Comparison of ENCODE assay signal across 8 mouse cellular contexts in genomic region chr12:110850929-110851256, GRCm38 (mm10). TPM values are rescaled to one million over a fixed set of nuclear protein-coding genes. Genes with fewer than 3 reads are reported as not detected.
A peak's percentile ranks its signal among the peaks of the same experiment; 100 is the strongest.
DNase-seq lines count a peak whose midpoint lies in the region; ATAC-seq and TF ChIP-seq lines count a peak whose summit lies in the region.

No protein-coding gene starts in this region.

- whole genome bisulfite sequencing in heart, adult 2 months = 15% methylated on average over 9 of the region's 9 CpGs
- WGBS in heart, embryonic 16.5 days = 13% methylated on average over 9 of the region's 9 CpGs
- 8% methylated on average over 9 of the region's 9 CpGs for WGBS in liver, embryonic 15.5 days (ENCODE audit: insufficient replicate concordance)

- no peak for DNase-seq in heart, adult 2 months
- no peak for DNase-seq in heart, postnatal 10 days
- DNase-seq in urinary bladder, postnatal 4 days (ENCODE audit: low spot score in 2 of 2) = no peak
- no peak for DNase-seq in urinary bladder, postnatal 25 days (ENCODE audit: low spot score)
- no peak for DNase-seq in layer of hippocampus, postnatal 36 days

- H3K36me3 ChIP-seq in heart, adult 2 months (ENCODE audit: control insufficient read depth, insufficient read depth, low read length) = no peaks in the 10 kb centered on the region
- H3K36me3 ChIP-seq in heart, embryonic 16.5 days (ENCODE audit: control insufficient read depth, insufficient read depth) = peaks cover 8% of the 10 kb centered on the region
- H3K36me3 ChIP-seq in liver, embryonic 15.5 days (replicated peaks) = peaks cover 10% of the 10 kb centered on the region

- H3K4me3 ChIP-seq in heart, adult 2 months = peak overlapping the region; percentile 81
- peak overlapping the region; percentile 89 for H3K4me3 ChIP-seq in heart, embryonic 16.5 days (ENCODE audit: low read length)
- H3K4me3 ChIP-seq in liver, embryonic 15.5 days (replicated peaks) = peak overlapping the region; percentile 81

- TF ChIP-seq CTCF in heart, adult 2 months (IDR thresholded peaks at IDR 0.05) = no peak

- no peak for TF ChIP-seq EP300 in heart, adult 2 months (IDR thresholded peaks at IDR 0.05; ENCODE audit: insufficient read depth, low read depth, low read length)

- ATAC-seq in CD4-positive, CD25-positive, alpha-beta regulatory T cell, adult 4 months = peak; percentile 35
- ATAC-seq in heart, embryonic 16.5 days (replicated peaks; ENCODE audit: extremely low read depth, insufficient read depth, low FRiP score) = no peak; the same call in 1 of the 2 replicates
- 0 out of 2 replicates have a peak, but pooled peaks have one; percentile 2 for ATAC-seq in liver, embryonic 15.5 days (ENCODE audit: insufficient read depth)

- intact Hi-C loops in heart, adult 2 months (cut with DNase I) = no loop called here
- intact Hi-C loops in heart, postnatal 10 days (cut with DNase I) = no loop called here

- H3K4me1 ChIP-seq in heart, adult 2 months (ENCODE audit: control insufficient read depth, insufficient read depth, low read length) = peaks cover 7% of the 10 kb centered on the region
- H3K4me1 ChIP-seq in heart, embryonic 16.5 days (ENCODE audit: control insufficient read depth, insufficient read depth, low read length) = peaks cover 19% of the 10 kb centered on the region
- peaks cover 47% of the 10 kb centered on the region for H3K4me1 ChIP-seq in liver, embryonic 15.5 days (replicated peaks)

- no peaks in the 10 kb centered on the region for H3K9me3 ChIP-seq in heart, embryonic 16.5 days (replicated peaks; ENCODE audit: control insufficient read depth, low read length)
- no peaks in the 10 kb centered on the region for H3K9me3 ChIP-seq in liver, embryonic 15.5 days (replicated peaks)

- H3K27me3 ChIP-seq in heart, adult 2 months (ENCODE audit: control insufficient read depth, insufficient read depth, low read length) = no peaks in the 10 kb centered on the region
- no peaks in the 10 kb centered on the region for H3K27me3 ChIP-seq in heart, embryonic 16.5 days (ENCODE audit: control insufficient read depth, insufficient read depth, low read length)
- H3K27me3 ChIP-seq in liver, embryonic 15.5 days = peaks cover 7% of the 10 kb centered on the region

- no peaks in the 10 kb centered on the region for H3K79me2 ChIP-seq in heart, adult 2 months (replicated peaks; ENCODE audit: control insufficient read depth, insufficient read depth, low read length)

- no peak for TF ChIP-seq POLR2A in heart, adult 2 months (IDR thresholded peaks at IDR 0.05; ENCODE audit: insufficient read depth, low read depth, low read length)

- peak overlapping the region; percentile 90 for H3K9ac ChIP-seq in heart, adult 2 months (ENCODE audit: low read depth, low read length)
- peak overlapping the region; percentile 94 for H3K9ac ChIP-seq in heart, embryonic 16.5 days (ENCODE audit: low read length)
- peak overlapping the region; percentile 80 for H3K9ac ChIP-seq in liver, embryonic 15.5 days

- H3K27ac ChIP-seq in heart, adult 2 months = peak overlapping the region; percentile 85
- H3K27ac ChIP-seq in heart, embryonic 16.5 days (ENCODE audit: low read length) = peak overlapping the region; percentile 83
- peak overlapping the region; percentile 78 for H3K27ac ChIP-seq in liver, embryonic 15.5 days (replicated peaks)

- H3K4me2 ChIP-seq in heart, embryonic 16.5 days (ENCODE audit: low read depth, low read length) = peak overlapping the region; percentile 86
- peak overlapping the region; percentile 91 for H3K4me2 ChIP-seq in liver, embryonic 15.5 days

RNA-seq across cellular contexts. Expression of gene Zfp839, which starts 0.8 kb away (rescaled TPM):
- 10 to 100 TPM in 1 of 2 experiments, 1 to 10 TPM in 1; 9.1 to 10.3 TPM for total RNA-seq in heart, adult 2 months (2021)
- 4.8 and 8.2 TPM in 2 replicates for polyA plus RNA-seq in heart, adult 2 months (2012; rRNA removed)
- 1 to 10 TPM; 7.1 to 7.4 TPM for total RNA-seq in heart, postnatal 10 days (2021)
- 1 to 10 TPM; 2.4 to 2.8 TPM for polyA plus RNA-seq in CD4-positive, CD25-positive, alpha-beta regulatory T cell, adult 4 months (2017; shearing (Covaris generic))
- 4.9 and 5.1 TPM in 2 replicates for polyA plus RNA-seq in heart, embryonic 16.5 days (2015; fragmentation: Nextera tagmentation; extraction: Ambion mirVana)
- 1.7 and 1.8 TPM in 2 replicates for polyA plus RNA-seq in liver, embryonic 15.5 days (2015; fragmentation: Nextera tagmentation; extraction: Ambion mirVana)
- 10 to 100 TPM; 11.6 to 12.4 TPM for total RNA-seq in layer of hippocampus, postnatal 36 days (2021)

RNA-seq across cellular contexts. Expression of gene Mok, which starts 10.2 kb away (rescaled TPM):
- under 1 TPM; 0.36 to 0.86 TPM for total RNA-seq in heart, adult 2 months (2021)
- polyA plus RNA-seq in heart, adult 2 months (2012; rRNA removed) = 0.82 and 1.1 TPM in 2 replicates
- total RNA-seq in heart, postnatal 10 days (2021) = under 1 TPM; 0.57 to 0.62 TPM
- polyA plus RNA-seq in CD4-positive, CD25-positive, alpha-beta regulatory T cell, adult 4 months (2017; shearing (Covaris generic)) = under 1 TPM; 0.24 to 0.63 TPM
- 3.9 and 4.2 TPM in 2 replicates for polyA plus RNA-seq in heart, embryonic 16.5 days (2015; fragmentation: Nextera tagmentation; extraction: Ambion mirVana)
- 0.22 TPM in 2 replicates for polyA plus RNA-seq in liver, embryonic 15.5 days (2015; fragmentation: Nextera tagmentation; extraction: Ambion mirVana)
- total RNA-seq in layer of hippocampus, postnatal 36 days (2021) = 10 to 100 TPM; 11.8 TPM

RNA-seq across cellular contexts. Expression of gene Cinp, which starts 38.1 kb away (rescaled TPM):
- total RNA-seq in heart, adult 2 months (2021) = 10 to 100 TPM; 27.3 to 31.1 TPM
- 27.1 and 30.1 TPM in 2 replicates for polyA plus RNA-seq in heart, adult 2 months (2012; rRNA removed)
- total RNA-seq in heart, postnatal 10 days (2021) = 10 to 100 TPM; 37.0 to 43.9 TPM
- 10 to 100 TPM; 37.3 to 44.2 TPM for polyA plus RNA-seq in CD4-positive, CD25-positive, alpha-beta regulatory T cell, adult 4 months (2017; shearing (Covaris generic))
- polyA plus RNA-seq in heart, embryonic 16.5 days (2015; fragmentation: Nextera tagmentation; extraction: Ambion mirVana) = 63.1 and 64.7 TPM in 2 replicates
- polyA plus RNA-seq in liver, embryonic 15.5 days (2015; fragmentation: Nextera tagmentation; extraction: Ambion mirVana) = 49.9 and 56.6 TPM in 2 replicates
- total RNA-seq in layer of hippocampus, postnatal 36 days (2021) = 10 to 100 TPM; 58.5 to 68.2 TPM

RNA-seq across cellular contexts. Expression of gene Tecpr2, which starts 38.2 kb away (rescaled TPM):
- total RNA-seq in heart, adult 2 months (2021) = 1 to 10 TPM; 5.1 to 5.2 TPM
- 3.6 and 5.9 TPM in 2 replicates for polyA plus RNA-seq in heart, adult 2 months (2012; rRNA removed)
- total RNA-seq in heart, postnatal 10 days (2021) = 1 to 10 TPM; 5.2 to 6.3 TPM
- 1 to 10 TPM; 1.3 to 1.6 TPM for polyA plus RNA-seq in CD4-positive, CD25-positive, alpha-beta regulatory T cell, adult 4 months (2017; shearing (Covaris generic))
- 2.2 and 3.1 TPM in 2 replicates for polyA plus RNA-seq in heart, embryonic 16.5 days (2015; fragmentation: Nextera tagmentation; extraction: Ambion mirVana)
- polyA plus RNA-seq in liver, embryonic 15.5 days (2015; fragmentation: Nextera tagmentation; extraction: Ambion mirVana) = 1.6 and 1.8 TPM in 2 replicates
- total RNA-seq in layer of hippocampus, postnatal 36 days (2021) = 10 to 100 TPM; 41.6 to 43.2 TPM
